Mouse (Mus musculus) cerebellum, adult 11 months (tissue): ENCODE measurements around the gene Slc12a1.
A peak's percentile ranks its signal among the peaks of the same experiment; 100 is the strongest.

Experiments
- DNase-seq: peaks from one replicate; pipeline ENCODE4 v3.0.0; 2022

Slc12a1 gene

GRCm38 (mm10) chr2:125211831-125212510, 59.7 kb downstream of the Slc12a1 start:
- DNase-seq: no peak

- DNase-seq: peak; percentile 38
Observed at GRCm38 (mm10) chr2:125214592-125214991, 62.3 kb downstream of the Slc12a1 start.

GRCm38 (mm10) chr2:125217286-125217685, 65.0 kb downstream of the Slc12a1 start:
- no peak for DNase-seq

GRCm38 (mm10) chr2:125218566-125218965, 66.3 kb downstream of the Slc12a1 start:
- no peak for DNase-seq

GRCm38 (mm10) chr2:125219268-125219667, 67.0 kb downstream of the Slc12a1 start:
- DNase-seq: no peak

GRCm38 (mm10) chr2:125221673-125222072, 69.4 kb downstream of the Slc12a1 start:
- DNase-seq: no peak

GRCm38 (mm10) chr2:125228472-125229409, 76.4 kb downstream of the Slc12a1 start:
- no peak for DNase-seq

GRCm38 (mm10) chr2:125232183-125232582, 79.9 kb downstream of the Slc12a1 start:
- no peak for DNase-seq

GRCm38 (mm10) chr2:125233537-125233936, 81.2 kb downstream of the Slc12a1 start:
- DNase-seq: no peak

- DNase-seq: no peak
Observed at GRCm38 (mm10) chr2:125234049-125234448, 81.7 kb downstream of the Slc12a1 start.

- no peak for DNase-seq
Observed at GRCm38 (mm10) chr2:125245545-125246285, 93.4 kb downstream of the Slc12a1 start.

- no peak for DNase-seq
Observed at GRCm38 (mm10) chr2:125246669-125247068, 94.4 kb downstream of the Slc12a1 start.

GRCm38 (mm10) chr2:125247108-125247961, 95.0 kb downstream of the Slc12a1 start, which contains the start of gene Dut:
Gene Dut, plus strand, starts transcription at chr2:125247190.
- DNase-seq: peak; percentile 98

GRCm38 (mm10) chr2:125247962-125248235, 95.6 kb downstream of the Slc12a1 start:
- no peak for DNase-seq

- no peak for DNase-seq
Observed at GRCm38 (mm10) chr2:125248256-125248655, 96.0 kb downstream of the Slc12a1 start.

GRCm38 (mm10) chr2:125249339-125249738, 97.0 kb downstream of the Slc12a1 start:
- no peak for DNase-seq

- no peak for DNase-seq
Observed at GRCm38 (mm10) chr2:125249874-125250273, 97.6 kb downstream of the Slc12a1 start.

- DNase-seq: no peak
Observed at GRCm38 (mm10) chr2:125251781-125252180, 99.5 kb downstream of the Slc12a1 start.

- peak; percentile 26 for DNase-seq
Observed at GRCm38 (mm10) chr2:125252275-125252674, 100.0 kb downstream of the Slc12a1 start.

GRCm38 (mm10) chr2:125253699-125254098, 101.4 kb downstream of the Slc12a1 start:
- DNase-seq: no peak

- DNase-seq: no peak
Observed at GRCm38 (mm10) chr2:125254630-125255029, 102.3 kb downstream of the Slc12a1 start.

GRCm38 (mm10) chr2:125255886-125256285, 103.6 kb downstream of the Slc12a1 start:
- DNase-seq: no peak
